ENCODE assay signal across 25 mouse cellular contexts in genomic region chr17:23961573-23962122, GRCm38 (mm10). TPM values are rescaled to one million over a fixed set of nuclear protein-coding genes. Genes with fewer than 3 reads are reported as not detected.
"Had no signal": no experiment of that assay in that cellular context is flagged by ENCODE, and none has a peak within 500 bp of the region (broad histone marks: within the 10 kb centered on the region; RNA-seq: fewer than 3 reads in every experiment).

No protein-coding gene starts in this region.

- ATAC-seq: liver, postnatal 0 days; midbrain, embryonic 13.5 days; midbrain, embryonic 15.5 days had no signal

- H3K9me3 ChIP-seq: liver, embryonic 15.5 days; lung, embryonic 15.5 days; megakaryocyte, embryonic 14.5 days; midbrain, embryonic 13.5 days; midbrain, embryonic 15.5 days; neural tube, embryonic 12.5 days had no signal

- DNase-seq: liver, postnatal 0 days; lung, adult 2 months; lung, postnatal 10 days; right cerebral cortex, adult 18-20 months; right cerebral cortex, postnatal 25 days; right cerebral cortex, postnatal 4 days; thymus, adult 18-20 months; thymus, postnatal 14 days; thymus, postnatal 36 days had no signal

- H3K27me3 ChIP-seq: lung, embryonic 15.5 days; midbrain, embryonic 13.5 days; midbrain, embryonic 15.5 days; neural tube, embryonic 12.5 days had no signal

- H3K36me3 ChIP-seq: liver, embryonic 15.5 days; lung, embryonic 15.5 days; midbrain, embryonic 13.5 days; midbrain, embryonic 15.5 days; neural tube, embryonic 12.5 days had no signal

- H3K9ac ChIP-seq: liver, embryonic 15.5 days; liver, postnatal 0 days; lung, embryonic 15.5 days; midbrain, embryonic 13.5 days; midbrain, embryonic 15.5 days; neural tube, embryonic 12.5 days had no signal

- H3K4me1 ChIP-seq: liver, embryonic 15.5 days; midbrain, embryonic 15.5 days; neural tube, embryonic 12.5 days had no signal

- H3K4me3 ChIP-seq: liver, embryonic 15.5 days; lung, embryonic 15.5 days; megakaryocyte, embryonic 14.5 days; midbrain, embryonic 13.5 days; midbrain, embryonic 15.5 days; neural tube, embryonic 12.5 days had no signal

- H3K4me2 ChIP-seq: liver, embryonic 15.5 days; lung, embryonic 15.5 days; midbrain, embryonic 11.5 days; midbrain, embryonic 13.5 days; midbrain, embryonic 15.5 days; neural tube, embryonic 12.5 days had no signal

- H3K27ac ChIP-seq: liver, embryonic 15.5 days; lung, embryonic 15.5 days; macrophage; midbrain, embryonic 13.5 days; midbrain, embryonic 15.5 days; neural tube, embryonic 12.5 days had no signal

RNA-seq across cellular contexts. Expression of gene Sbpl, which starts 6.6 kb away (rescaled TPM):
- total RNA-seq: megakaryocyte progenitor cell, adult 5-6 weeks; midbrain, postnatal 0 days; monocyte, adult 5-6 weeks; neutrophil, adult 5-6 weeks had no signal
- polyA plus RNA-seq: liver, embryonic 15.5 days; liver, postnatal 0 days; lung, adult 2 months; lung, embryonic 15.5 days; macrophage; midbrain, embryonic 11.5 days; midbrain, embryonic 13.5 days; midbrain, embryonic 15.5 days; midbrain, postnatal 0 days; neural tube, embryonic 12.5 days; neural tube, embryonic 14.5 days; spleen, adult 2 months; stomach, embryonic 14.5 days; stomach, embryonic 16.5 days had no signal

RNA-seq across cellular contexts. Expression of gene Prss30, which starts 18.7 kb away (rescaled TPM):
- total RNA-seq: neutrophil, adult 5-6 weeks had no signal
- polyA plus RNA-seq: midbrain, embryonic 11.5 days; midbrain, embryonic 13.5 days; midbrain, embryonic 15.5 days; neural tube, embryonic 12.5 days; stomach, embryonic 14.5 days had no signal

RNA-seq across cellular contexts. Expression of gene Sbp, which starts 20.2 kb away (rescaled TPM):
- total RNA-seq: megakaryocyte progenitor cell, adult 5-6 weeks; midbrain, postnatal 0 days; monocyte, adult 5-6 weeks; neutrophil, adult 5-6 weeks had no signal
- polyA plus RNA-seq: liver, embryonic 15.5 days; liver, postnatal 0 days; lung, adult 2 months; lung, embryonic 15.5 days; macrophage; midbrain, embryonic 11.5 days; midbrain, embryonic 13.5 days; midbrain, embryonic 15.5 days; midbrain, postnatal 0 days; neural tube, embryonic 12.5 days; neural tube, embryonic 14.5 days; spleen, adult 2 months; stomach, embryonic 14.5 days; stomach, embryonic 16.5 days had no signal

RNA-seq across cellular contexts. Expression of gene Prss22, which starts 36.3 kb away (rescaled TPM):
- total RNA-seq: megakaryocyte progenitor cell, adult 5-6 weeks; midbrain, postnatal 0 days; monocyte, adult 5-6 weeks had no signal
- polyA plus RNA-seq: liver, embryonic 15.5 days; liver, postnatal 0 days; macrophage; midbrain, embryonic 11.5 days; midbrain, embryonic 15.5 days; midbrain, postnatal 0 days; neural tube, embryonic 14.5 days had no signal

RNA-seq across cellular contexts. Expression of gene Dcpp3, which starts 44.4 kb away (rescaled TPM):
- total RNA-seq: megakaryocyte progenitor cell, adult 5-6 weeks; midbrain, postnatal 0 days; monocyte, adult 5-6 weeks; neutrophil, adult 5-6 weeks had no signal
- polyA plus RNA-seq: liver, embryonic 15.5 days; liver, postnatal 0 days; lung, adult 2 months; macrophage; midbrain, embryonic 11.5 days; midbrain, embryonic 13.5 days; midbrain, embryonic 15.5 days; midbrain, postnatal 0 days; neural tube, embryonic 12.5 days; neural tube, embryonic 14.5 days; spleen, adult 2 months; stomach, embryonic 14.5 days; stomach, embryonic 16.5 days had no signal
